Mouse (Mus musculus): ENCODE results near the gene Eif4g3. TPM values are rescaled to one million over a fixed set of nuclear protein-coding genes. Genes with fewer than 3 reads are reported as not detected.

Eif4g3 gene
- polyA plus RNA-seq, 1 experiment from 2014 or later: 17.2 TPM

GRCm38 (mm10) chr4:138137804-138138203 lies 145.0 kb downstream of the Eif4g3 start:
- no peak overlapping the region for H3K9ac ChIP-seq
- H3K4me1 ChIP-seq (replicated peaks): peaks cover 8% of the 10 kb centered on the region
- no peak overlapping the region for H3K4me3 ChIP-seq
- no peaks in the 10 kb centered on the region for H3K36me3 ChIP-seq
- ATAC-seq (replicated peaks; ENCODE audit: insufficient number of reproducible peaks, insufficient read depth, low FRiP score, low read depth): no peak
- no peak overlapping the region for H3K4me2 ChIP-seq
- H3K27ac ChIP-seq: no peak overlapping the region
- WGBS: 79% methylated on average over 17 of the region's 17 CpGs
- no peaks in the 10 kb centered on the region for H3K27me3 ChIP-seq
- H3K9me3 ChIP-seq (replicated peaks): no peaks in the 10 kb centered on the region

GRCm38 (mm10) chr4:138138219-138138618 lies 145.4 kb downstream of the Eif4g3 start:
- no peaks in the 10 kb centered on the region for H3K36me3 ChIP-seq
- no peak overlapping the region for H3K27ac ChIP-seq
- no peak overlapping the region for H3K4me3 ChIP-seq
- H3K27me3 ChIP-seq: no peaks in the 10 kb centered on the region
- ATAC-seq (replicated peaks; ENCODE audit: insufficient number of reproducible peaks, insufficient read depth, low FRiP score, low read depth): no peak
- peaks cover 8% of the 10 kb centered on the region for H3K4me1 ChIP-seq (replicated peaks)
- no peaks in the 10 kb centered on the region for H3K9me3 ChIP-seq (replicated peaks)
- 85% methylated on average over 7 of the region's 7 CpGs for WGBS
- H3K4me2 ChIP-seq: no peak overlapping the region
- H3K9ac ChIP-seq: no peak overlapping the region

- no peak for ATAC-seq (replicated peaks; ENCODE audit: insufficient number of reproducible peaks, insufficient read depth, low FRiP score, low read depth)
- Histone ChIP-seq H3K36me3 (0 out of 2 replicates have a peak, but pooled peaks cover 3% of the 10 kb centered on the region), H3K4me1 (replicated peaks) (peaks cover 8% of the 10 kb centered on the region), H3K27ac (peak overlapping the region; percentile 35; the same call in 1 of the 2 replicates), H3K27me3 (no peaks in the 10 kb centered on the region), H3K4me3 (no peak overlapping the region), H3K9ac (no peak overlapping the region), H3K4me2 (no peak overlapping the region), H3K9me3 (replicated peaks) (no peaks in the 10 kb centered on the region)
- 76% methylated on average over 7 of the region's 7 CpGs for WGBS
These were observed 148.5 kb downstream of the Eif4g3 start for GRCm38 (mm10) chr4:138141358-138141757.

GRCm38 (mm10) chr4:138147176-138147575 lies 154.4 kb downstream of the Eif4g3 start:
- Histone ChIP-seq H3K36me3 (peaks cover 10% of the 10 kb centered on the region; the same call in 1 of the 2 replicates), H3K9me3 (replicated peaks) (no peaks in the 10 kb centered on the region), H3K4me1 (replicated peaks) (no peaks in the 10 kb centered on the region), H3K27me3 (no peaks in the 10 kb centered on the region), H3K4me2 (no peak overlapping the region), H3K4me3 (no peak overlapping the region), H3K9ac (no peak overlapping the region), H3K27ac (no peak overlapping the region)
- ATAC-seq (replicated peaks; ENCODE audit: insufficient number of reproducible peaks, insufficient read depth, low FRiP score, low read depth): no peak
- 76% methylated on average over 8 of the region's 8 CpGs for WGBS

GRCm38 (mm10) chr4:138149977-138150376 lies 157.2 kb downstream of the Eif4g3 start:
- H3K4me3 ChIP-seq: no peak overlapping the region
- no peaks in the 10 kb centered on the region for H3K27me3 ChIP-seq
- peaks cover 24% of the 10 kb centered on the region; the same call in 1 of the 2 replicates for H3K36me3 ChIP-seq
- H3K27ac ChIP-seq: no peak overlapping the region
- no peaks in the 10 kb centered on the region for H3K4me1 ChIP-seq (replicated peaks)
- WGBS: 79% methylated on average over 4 of the region's 4 CpGs
- no peak overlapping the region for H3K9ac ChIP-seq
- no peaks in the 10 kb centered on the region for H3K9me3 ChIP-seq (replicated peaks)
- no peak for ATAC-seq (replicated peaks; ENCODE audit: insufficient number of reproducible peaks, insufficient read depth, low FRiP score, low read depth)
- no peak overlapping the region for H3K4me2 ChIP-seq

- no peaks in the 10 kb centered on the region for H3K9me3 ChIP-seq (replicated peaks)
- H3K27me3 ChIP-seq: no peaks in the 10 kb centered on the region
- no peak for ATAC-seq (replicated peaks; ENCODE audit: insufficient number of reproducible peaks, insufficient read depth, low FRiP score, low read depth)
- no peak overlapping the region for H3K4me3 ChIP-seq
- H3K27ac ChIP-seq: no peak overlapping the region
- no peak overlapping the region for H3K4me2 ChIP-seq
- no peak overlapping the region for H3K9ac ChIP-seq
- WGBS: 84% methylated on average over 9 of the region's 9 CpGs
- H3K4me1 ChIP-seq (replicated peaks): no peaks in the 10 kb centered on the region
- H3K36me3 ChIP-seq: peaks cover 28% of the 10 kb centered on the region; the same call in 1 of the 2 replicates
These were observed 158.4 kb downstream of the Eif4g3 start for GRCm38 (mm10) chr4:138151226-138151625.

- no peak for ATAC-seq (replicated peaks; ENCODE audit: insufficient number of reproducible peaks, insufficient read depth, low FRiP score, low read depth)
- H3K4me3 ChIP-seq: no peak overlapping the region
- whole genome bisulfite sequencing: 59% methylated on average over 3 of the region's 3 CpGs
These were observed 161.2 kb downstream of the Eif4g3 start for GRCm38 (mm10) chr4:138153980-138154379.

GRCm38 (mm10) chr4:138160918-138161317 lies 168.1 kb downstream of the Eif4g3 start:
- 35% methylated on average over 5 of the region's 5 CpGs for WGBS
- Histone ChIP-seq H3K27me3 (no peaks in the 10 kb centered on the region), H3K9ac (no peak overlapping the region), H3K4me2 (no peak overlapping the region), H3K4me1 (replicated peaks) (peaks cover 26% of the 10 kb centered on the region), H3K4me3 (no peak overlapping the region), H3K27ac (peak overlapping the region; percentile 47), H3K9me3 (replicated peaks) (no peaks in the 10 kb centered on the region), H3K36me3 (peaks cover 29% of the 10 kb centered on the region)
- no peak for ATAC-seq (replicated peaks; ENCODE audit: insufficient number of reproducible peaks, insufficient read depth, low FRiP score, low read depth)

More at GRCm38 (mm10) chr4:138153980-138154379, 161.2 kb downstream of the Eif4g3 start:
- H3K36me3 ChIP-seq: peaks cover 40% of the 10 kb centered on the region
- no peak overlapping the region for H3K27ac ChIP-seq
- no peak overlapping the region for H3K4me2 ChIP-seq
- no peak overlapping the region for H3K9ac ChIP-seq
- H3K9me3 ChIP-seq (replicated peaks): no peaks in the 10 kb centered on the region
- H3K4me1 ChIP-seq (replicated peaks): no peaks in the 10 kb centered on the region
- no peaks in the 10 kb centered on the region for H3K27me3 ChIP-seq

GRCm38 (mm10) chr4:138161550-138161949 lies 168.7 kb downstream of the Eif4g3 start:
- 37% methylated on average over 3 of the region's 3 CpGs for WGBS
- no peak for ATAC-seq (replicated peaks; ENCODE audit: insufficient number of reproducible peaks, insufficient read depth, low FRiP score, low read depth)
- no peaks in the 10 kb centered on the region for H3K27me3 ChIP-seq
- no peak overlapping the region for H3K4me3 ChIP-seq
- no peak overlapping the region for H3K4me2 ChIP-seq
- H3K4me1 ChIP-seq (replicated peaks): peaks cover 26% of the 10 kb centered on the region
- H3K27ac ChIP-seq: peak overlapping the region; percentile 47
- H3K9ac ChIP-seq: no peak overlapping the region
- peaks cover 35% of the 10 kb centered on the region for H3K36me3 ChIP-seq
- H3K9me3 ChIP-seq (replicated peaks): no peaks in the 10 kb centered on the region

GRCm38 (mm10) chr4:138163836-138164235 lies 171.0 kb downstream of the Eif4g3 start:
- no peak overlapping the region for H3K9ac ChIP-seq
- ATAC-seq (replicated peaks; ENCODE audit: insufficient number of reproducible peaks, insufficient read depth, low FRiP score, low read depth): no peak
- H3K27me3 ChIP-seq: no peaks in the 10 kb centered on the region
- peaks cover 32% of the 10 kb centered on the region for H3K36me3 ChIP-seq
- H3K4me1 ChIP-seq (replicated peaks): peaks cover 26% of the 10 kb centered on the region
- 54% methylated on average over 2 of the region's 2 CpGs for WGBS
- H3K4me2 ChIP-seq: no peak overlapping the region
- H3K27ac ChIP-seq: peak overlapping the region; percentile 68
- H3K9me3 ChIP-seq (replicated peaks): no peaks in the 10 kb centered on the region
- no peak overlapping the region for H3K4me3 ChIP-seq

- Histone ChIP-seq H3K4me1 (replicated peaks) (peaks cover 26% of the 10 kb centered on the region), H3K4me2 (no peak overlapping the region), H3K4me3 (no peak overlapping the region), H3K27me3 (no peaks in the 10 kb centered on the region), H3K9me3 (replicated peaks) (no peaks in the 10 kb centered on the region), H3K9ac (no peak overlapping the region), H3K27ac (peak overlapping the region; percentile 68; the same call in 1 of the 2 replicates), H3K36me3 (peaks cover 31% of the 10 kb centered on the region)
- ATAC-seq (replicated peaks; ENCODE audit: insufficient number of reproducible peaks, insufficient read depth, low FRiP score, low read depth): no peak
- WGBS: 86% methylated on average over 2 of the region's 2 CpGs
These were observed 172.0 kb downstream of the Eif4g3 start for GRCm38 (mm10) chr4:138164860-138165259.

GRCm38 (mm10) chr4:138166519-138166918 lies 173.7 kb downstream of the Eif4g3 start:
- no peak overlapping the region for H3K9ac ChIP-seq
- no peak overlapping the region for H3K27ac ChIP-seq
- no peak overlapping the region for H3K4me2 ChIP-seq
- peaks cover 12% of the 10 kb centered on the region for H3K4me1 ChIP-seq (replicated peaks)
- H3K36me3 ChIP-seq: peaks cover 35% of the 10 kb centered on the region
- no peaks in the 10 kb centered on the region for H3K9me3 ChIP-seq (replicated peaks)
- no peak overlapping the region for H3K4me3 ChIP-seq
- WGBS: 92% methylated on average over 10 of the region's 10 CpGs
- no peak for ATAC-seq (replicated peaks; ENCODE audit: insufficient number of reproducible peaks, insufficient read depth, low FRiP score, low read depth)
- no peaks in the 10 kb centered on the region for H3K27me3 ChIP-seq
